Mouse (Mus musculus) kidney, postnatal 0 days (tissue): ENCODE results near the gene Osbpl3. TPM values are rescaled to one million over a fixed set of nuclear protein-coding genes. Genes with fewer than 3 reads are reported as not detected.

ENCODE experiments used
- ATAC-seq: fragments of 200-750 bp; cut with Nextera tagmentation; replicated peaks from 2 replicates; pipeline ENCODE4 v1.8.0; 2017; ENCODE audit warnings: low read depth, moderate number of reproducible peaks, moderate TSS enrichment, moderate library complexity; ENCODE audit not compliant: low FRiP score
- DNase-seq: peaks from one replicate; pipeline ENCODE4 v3.0.0-alpha.2; 2016; ENCODE audit warnings: low spot score
- H3K27ac ChIP-seq: fragments of 300-500 bp; sonication (generic); 2 replicates; pipeline ENCODE4 v1.5.1; 2014; ENCODE audit warnings: mild to moderate bottlenecking
- H3K27me3 ChIP-seq: fragments of 300-500 bp; sonication (generic); 2 replicates; pipeline ENCODE4 v1.6.1; 2014; ENCODE audit warnings: low read length, mixed read lengths; ENCODE audit not compliant: insufficient read depth
- H3K36me3 ChIP-seq: fragments of 300-500 bp; sonication (generic); 2 replicates; pipeline ENCODE4 v1.6.1; 2014; ENCODE audit warnings: low read length, mixed read lengths; ENCODE audit not compliant: insufficient read depth
- H3K4me1 ChIP-seq: fragments of 300-500 bp; sonication (generic); replicated peaks from 2 replicates; pipeline ENCODE4 v1.6.1; 2014; ENCODE audit warnings: antibody characterized with exemption, low read length, mixed read lengths; ENCODE audit not compliant: insufficient read depth
- H3K4me2 ChIP-seq: fragments of 300-500 bp; sonication (generic); 2 replicates; pipeline ENCODE4 v1.6.1; 2014; ENCODE audit warnings: mild to moderate bottlenecking, low read length, moderate library complexity, mixed read lengths
- H3K4me3 ChIP-seq: fragments of 300-500 bp; sonication (generic); replicated peaks from 2 replicates; pipeline ENCODE4 v1.5.1; 2014; ENCODE audit warnings: low read depth, low read length
- H3K9ac ChIP-seq: fragments of 300-500 bp; sonication (generic); 2 replicates; pipeline ENCODE4 v1.6.1; 2014; ENCODE audit warnings: low read depth, low read length
- H3K9me3 ChIP-seq: fragments of 300-500 bp; sonication (generic); replicated peaks from 2 replicates; pipeline ENCODE4 v1.6.1; 2016; ENCODE audit warnings: low read length, inconsistent platforms, mixed read lengths
- CTCF ChIP-seq: IDR thresholded peaks from 2 replicates; pipeline ENCODE4 v1.5.1; 2016; ENCODE audit warnings: antibody characterized with exemption, low read depth, mild to moderate bottlenecking, moderate library complexity
- WGBS: fragments of 180-500 bp; shearing (Covaris S2); extraction: QIAGEN DNeasy Blood & Tissue Kit; methylation state at CpG from one replicate; pipeline ENCODE4 v1.1.7; 2014; 5-methylcytosine and 5-hydroxymethylcytosine counted together
- polyA plus RNA-seq: library from polyadenylated mRNA; unstranded; fragments of >200 nt; fragmentation: Nextera tagmentation; extraction: Ambion mirVana; gene quantifications from 2 replicates; pipeline ENCODE4 v1.2.1, GENCODE M21; 2015

Gene Osbpl3
- polyA plus RNA-seq, 1 experiment from 2014 or later = 17.4 TPM

DNA sequence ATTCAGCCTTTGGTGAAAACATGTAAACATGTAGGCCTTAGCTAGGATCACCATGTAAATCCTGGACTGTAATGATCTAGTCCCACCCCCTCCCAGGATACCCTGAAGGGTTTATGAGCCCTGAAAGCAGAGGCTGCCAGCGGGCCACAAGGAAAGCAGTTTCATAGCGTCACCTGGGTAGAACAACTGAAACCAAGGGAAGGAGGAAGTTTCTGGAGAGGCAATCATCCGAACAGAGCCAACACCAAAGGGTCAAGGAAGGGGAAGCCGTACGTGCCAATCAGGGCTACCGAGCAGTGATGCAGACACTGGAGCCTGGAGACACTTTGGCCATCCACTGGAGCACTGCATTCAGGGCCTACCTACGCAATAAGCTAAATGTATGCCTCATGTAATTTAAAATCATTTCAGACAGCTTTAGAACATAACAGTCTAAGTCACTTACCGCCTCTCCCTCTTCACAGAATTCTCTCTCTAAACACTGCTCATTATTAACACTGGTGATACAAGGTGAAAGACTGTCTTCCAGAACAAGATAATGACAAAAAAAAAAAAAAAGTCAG is 70.5 kb downstream of the Osbpl3 start:
- H3K27ac ChIP-seq = peak overlapping the region; percentile 39; the same call in 1 of the 2 replicates
- no peaks in the 10 kb centered on the region; the same call in 1 of the 2 replicates for H3K4me1 ChIP-seq
- peak; percentile 81 for DNase-seq
- no peak overlapping the region for H3K9ac ChIP-seq
- no peaks in the 10 kb centered on the region for H3K9me3 ChIP-seq
- no peaks in the 10 kb centered on the region for H3K27me3 ChIP-seq
- no peak overlapping the region for H3K4me3 ChIP-seq
- H3K36me3 ChIP-seq = no peaks in the 10 kb centered on the region
- H3K4me2 ChIP-seq = no peak overlapping the region
- 37% methylated on average over 8 of the region's 8 CpGs for WGBS
- TF ChIP-seq CTCF = no peak
- peak; percentile 65; the same call in 1 of the 2 replicates for ATAC-seq

DNA sequence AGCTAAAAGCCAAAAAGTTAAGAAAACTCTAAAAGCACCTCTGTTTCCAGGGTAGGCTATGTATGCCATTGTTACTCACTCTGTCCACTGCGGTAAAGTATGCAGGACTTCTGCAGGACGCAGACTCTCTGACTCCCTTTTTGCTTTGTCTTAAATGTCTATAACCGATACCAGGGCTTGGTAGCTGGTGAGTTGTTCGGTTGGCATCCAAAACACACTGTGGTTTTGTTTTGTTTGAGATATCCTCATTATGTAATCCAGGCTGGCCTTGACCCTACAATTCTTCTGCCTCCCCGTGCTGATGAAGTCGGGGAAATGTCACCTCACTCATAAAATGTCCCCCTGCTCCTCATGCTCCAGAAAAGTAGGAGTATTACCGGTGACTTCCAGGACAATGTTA is 73.3 kb downstream of the Osbpl3 start:
- H3K27me3 ChIP-seq = no peaks in the 10 kb centered on the region
- H3K4me1 ChIP-seq = no peaks in the 10 kb centered on the region; the same call in none of the 2 replicates
- TF ChIP-seq CTCF = no peak
- H3K4me3 ChIP-seq = no peak overlapping the region
- no peaks in the 10 kb centered on the region for H3K9me3 ChIP-seq
- H3K9ac ChIP-seq = no peak overlapping the region
- H3K36me3 ChIP-seq = no peaks in the 10 kb centered on the region
- no peak overlapping the region for H3K4me2 ChIP-seq
- ATAC-seq = no peak
- no peak overlapping the region for H3K27ac ChIP-seq
- 75% methylated on average over 7 of the region's 7 CpGs for WGBS
- DNase-seq = no peak

DNA sequence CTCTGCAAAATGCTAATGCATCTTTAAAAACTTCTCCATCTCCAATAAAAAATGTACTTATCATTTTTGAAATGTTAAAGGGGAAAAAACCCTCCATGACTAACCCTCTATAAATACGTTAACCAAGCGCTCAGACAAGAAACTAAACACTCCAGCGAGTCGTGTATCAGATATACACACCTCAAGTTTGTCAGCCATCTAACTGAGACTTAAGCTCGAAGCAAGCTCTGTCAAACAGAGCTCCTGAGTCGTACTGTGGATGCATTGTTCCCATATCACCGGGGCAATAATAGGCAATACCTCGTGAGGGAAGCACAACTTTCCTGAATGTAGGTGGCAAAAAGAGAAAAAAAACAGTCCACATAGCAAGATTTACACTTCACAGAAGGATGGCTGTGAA is 73.8 kb downstream of the Osbpl3 start:
- Histone ChIP-seq H3K27me3 (no peaks in the 10 kb centered on the region), H3K4me1 (no peaks in the 10 kb centered on the region; the same call in none of the 2 replicates), H3K9ac (no peak overlapping the region), H3K36me3 (no peaks in the 10 kb centered on the region), H3K4me2 (peak overlapping the region; percentile 47), H3K9me3 (no peaks in the 10 kb centered on the region), H3K4me3 (no peak overlapping the region), H3K27ac (peak overlapping the region; percentile 63; the same call in 1 of the 2 replicates)
- TF ChIP-seq CTCF = no peak
- 27% methylated on average over 8 of the region's 8 CpGs for WGBS
- no peak for DNase-seq
- no peak for ATAC-seq

- H3K9ac ChIP-seq = 0 out of 2 replicates have a peak overlapping the region, but pooled peaks have one; percentile 28
- peak; percentile 21; the same call in 1 of the 2 replicates for ATAC-seq
- WGBS = 9% methylated on average over 11 of the region's 11 CpGs
Observed at GRCm38 (mm10) chr6:50381504-50382091, 74.4 kb downstream of the Osbpl3 start.

DNA sequence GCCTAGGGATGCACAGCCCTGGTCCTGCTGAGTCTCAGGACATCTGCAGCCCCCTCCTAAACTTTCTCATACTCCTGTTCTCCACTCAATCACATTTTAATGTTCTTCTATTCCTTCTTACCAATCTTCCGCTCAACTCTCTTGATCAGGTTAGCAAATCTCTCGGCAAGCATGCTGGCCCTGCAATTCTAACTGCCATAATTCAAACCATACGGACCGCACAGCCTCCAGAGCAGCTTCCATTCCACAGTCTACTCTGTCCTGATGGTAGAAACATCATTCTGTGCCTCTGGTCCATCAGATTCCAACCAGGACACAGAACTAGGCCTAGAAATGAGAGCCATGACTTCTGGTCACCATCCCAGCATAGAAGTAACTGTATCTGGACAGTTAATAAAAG is 76.3 kb downstream of the Osbpl3 start:
- no peak for TF ChIP-seq CTCF
- ATAC-seq = no peak
- WGBS = 86% methylated on average over 4 of the region's 4 CpGs

More at GRCm38 (mm10) chr6:50381504-50382091, 74.4 kb downstream of the Osbpl3 start:
- peak; percentile 71 for DNase-seq
- Histone ChIP-seq H3K36me3 (no peaks in the 10 kb centered on the region), H3K4me1 (no peaks in the 10 kb centered on the region; the same call in none of the 2 replicates), H3K9me3 (no peaks in the 10 kb centered on the region), H3K4me2 (peak overlapping the region; percentile 47), H3K4me3 (0 out of 2 replicates have a peak overlapping the region, but pooled peaks have one; percentile 12), H3K27me3 (no peaks in the 10 kb centered on the region), H3K27ac (peak overlapping the region; percentile 63)
- no peak for TF ChIP-seq CTCF

GRCm38 (mm10) chr6:50379136-50379535 is 76.9 kb downstream of the Osbpl3 start:
- TF ChIP-seq CTCF = no peak
- DNase-seq = no peak
- H3K4me3 ChIP-seq = no peak overlapping the region
- WGBS = 60% methylated on average over 5 of the region's 5 CpGs
- no peak overlapping the region for H3K9ac ChIP-seq
- ATAC-seq = no peak
- no peak overlapping the region for H3K27ac ChIP-seq
- H3K36me3 ChIP-seq = no peaks in the 10 kb centered on the region
- no peaks in the 10 kb centered on the region; the same call in none of the 2 replicates for H3K4me1 ChIP-seq
- H3K9me3 ChIP-seq = no peaks in the 10 kb centered on the region
- no peaks in the 10 kb centered on the region for H3K27me3 ChIP-seq
- no peak overlapping the region for H3K4me2 ChIP-seq

More for the DNA sequence above, 76.3 kb downstream of the Osbpl3 start:
- Histone ChIP-seq H3K9me3 (no peaks in the 10 kb centered on the region), H3K4me3 (no peak overlapping the region), H3K4me2 (no peak overlapping the region), H3K9ac (no peak overlapping the region), H3K4me1 (no peaks in the 10 kb centered on the region; the same call in none of the 2 replicates), H3K27ac (no peak overlapping the region), H3K27me3 (no peaks in the 10 kb centered on the region), H3K36me3 (no peaks in the 10 kb centered on the region)
- no peak for DNase-seq
